ENCODE assay signal across 8 mouse cellular contexts in genomic region chr5:103845418-103846153, GRCm38 (mm10).
DNase-seq lines count a peak whose midpoint lies in the region.

No protein-coding gene starts in this region.

- no peak overlapping the region for H3K4me3 ChIP-seq in limb, embryonic 10.5 days

- H3K36me3 ChIP-seq in limb, embryonic 10.5 days, result peaks cover 43% of the 10 kb centered on the region

- H3K9me3 ChIP-seq in limb, embryonic 10.5 days (replicated peaks), result no peaks in the 10 kb centered on the region

- 0 out of 2 replicates have a peak overlapping the region, but pooled peaks have one; percentile 26 for H3K27ac ChIP-seq in limb, embryonic 10.5 days

- 80% methylated on average over 19 of the region's 19 CpGs for WGBS in limb, embryonic 10.5 days

- H3K4me1 ChIP-seq in limb, embryonic 10.5 days, result peaks cover 29% of the 10 kb centered on the region

- DNase-seq in cerebellum, adult 18-20 months, result peak; percentile 35 to 36
- no peak for DNase-seq in cerebellum, adult 11 months
- peak; percentile 22 for DNase-seq in lung, postnatal 25 days (ENCODE audit: low spot score)
- no peak for DNase-seq in lung, postnatal 14 days
- peak; percentile 49 for DNase-seq in limb, embryonic 10.5 days (ENCODE audit: low spot score)
- DNase-seq in right cerebral cortex, postnatal 4 days, result peak; percentile 32
- DNase-seq in yolk sac, embryonic 10.5 days (ENCODE audit: low spot score), result no peak
- no peak for DNase-seq in urinary bladder, postnatal 4 days (ENCODE audit: low spot score in 2 of 2)

- H3K27me3 ChIP-seq in limb, embryonic 10.5 days (ENCODE audit: low read depth, poor library complexity, severe bottlenecking), result no peaks in the 10 kb centered on the region

Comparison
In these comparisons a context has a peak if more than half of its experiments do, and no peak if none do; other contexts are left out.
1. DNase-seq: peak in cerebellum, adult 18-20 months (2 of 2), lung, postnatal 25 days (single experiment), limb, embryonic 10.5 days (single experiment) and right cerebral cortex, postnatal 4 days (single experiment); none in cerebellum, adult 11 months (single experiment), lung, postnatal 14 days (single experiment), yolk sac, embryonic 10.5 days (single experiment) and urinary bladder, postnatal 4 days (0 of 2).